Mouse (Mus musculus) embryonic fibroblast, embryonic 13.5 days (primary cell): ENCODE data around the gene Tmem88.

Experiments used
- CTCF ChIP-seq: IDR thresholded peaks from 2 replicates; pipeline ENCODE4 v1.5.1; 2011; ENCODE audit warnings: mild to moderate bottlenecking, control low read depth, low read length, moderate library complexity, borderline replicate concordance; ENCODE audit not compliant: insufficient read depth
- POLR2A ChIP-seq: IDR thresholded peaks from 2 replicates; pipeline ENCODE4 v1.6.1; 2011; ENCODE audit warnings: low read depth, mild to moderate bottlenecking, control low read depth, low read length, moderate library complexity

- TF ChIP-seq CTCF = no peak
- no peak for TF ChIP-seq POLR2A
Measured at GRCm38 (mm10) chr11:69399201-69400082, 1.4 kb upstream of the Tmem88 start.
